Mouse (Mus musculus): ENCODE results near the gene Prl4a1. TPM values are rescaled to one million over a fixed set of nuclear protein-coding genes. Genes with fewer than 3 reads are reported as not detected.

Gene Prl4a1
- polyA plus RNA-seq (2014; fragmentation: Illumina TruSeq; extraction: RNeasy Lipid Tissue Mini Kit (QIAGEN cat#74804); ENCODE audit: low read depth, low replicate concordance): not detected

GRCm38 (mm10) chr13:28015912-28016311, at the start of gene Prl4a1:
Gene Prl4a1 (plus strand): TSS chr13:28016212.

Other genes starting within 250 kb of the Prl4a1 start
- not detected for gene Prl7c1, start 235.4 kb upstream of the Prl4a1 start, polyA plus RNA-seq (2014; fragmentation: Illumina TruSeq; extraction: RNeasy Lipid Tissue Mini Kit (QIAGEN cat#74804); ENCODE audit: low read depth, low replicate concordance)
- not detected for gene Prl2a1, start 214.6 kb upstream of the Prl4a1 start, polyA plus RNA-seq (2014; fragmentation: Illumina TruSeq; extraction: RNeasy Lipid Tissue Mini Kit (QIAGEN cat#74804); ENCODE audit: low read depth, low replicate concordance)
- gene Prl2c1, start 166.9 kb upstream of the Prl4a1 start, polyA plus RNA-seq (2014; fragmentation: Illumina TruSeq; extraction: RNeasy Lipid Tissue Mini Kit (QIAGEN cat#74804); ENCODE audit: low read depth, low replicate concordance): not detected
- gene Prl5a1, start 126.3 kb downstream of the Prl4a1 start, polyA plus RNA-seq (2014; fragmentation: Illumina TruSeq; extraction: RNeasy Lipid Tissue Mini Kit (QIAGEN cat#74804); ENCODE audit: low read depth, low replicate concordance): not detected
- not detected for gene Gm11361, start 241.3 kb downstream of the Prl4a1 start, polyA plus RNA-seq (2014; fragmentation: Illumina TruSeq; extraction: RNeasy Lipid Tissue Mini Kit (QIAGEN cat#74804); ENCODE audit: low read depth, low replicate concordance)